Mouse (Mus musculus) G1E (cell line): Measurements from ENCODE around the gene Dclre1b.

Experiments
- CTCF ChIP-seq: IDR thresholded peaks from 2 replicates; pipeline ENCODE4 v1.5.1; 2012; ENCODE audit warnings: low read depth, low read length, inconsistent platforms, mixed read lengths
- GATA1 ChIP-seq: IDR thresholded peaks from 2 replicates; pipeline ENCODE4 v1.6.1; 2012; ENCODE audit warnings: borderline replicate concordance, low read length, inconsistent platforms, mixed read lengths
- GATA2 ChIP-seq: IDR thresholded peaks from 2 replicates; pipeline ENCODE4 v1.6.1; 2012; ENCODE audit warnings: low read depth, low read length, inconsistent platforms, borderline replicate concordance
- POLR2AphosphoS5 ChIP-seq: IDR thresholded peaks from 2 replicates; pipeline ENCODE4 v1.6.1; 2012; ENCODE audit warnings: low read depth, low read length, inconsistent platforms; ENCODE audit not compliant: insufficient replicate concordance
- TAL1 ChIP-seq: conservative IDR thresholded peaks from 2 replicates; pipeline ENCODE4 v1.6.1; 2012; ENCODE audit warnings: low read depth, low read length, inconsistent platforms, mixed read lengths

GRCm38 (mm10) chr3:103853804-103854203, 44.6 kb upstream of the Dclre1b start:
- TF ChIP-seq CTCF (no peak), POLR2AphosphoS5 (no peak), GATA1 (no peak), TAL1 (no peak), GATA2 (no peak)
